Mouse (Mus musculus): ENCODE measurements at regions not wholly inside any gene's neighbourhood (a gene's known extent, or its start where the extent isn't known, plus 50 kb on each side); places are given as distances from the start of the nearest gene placed in this dataset.

DNA sequence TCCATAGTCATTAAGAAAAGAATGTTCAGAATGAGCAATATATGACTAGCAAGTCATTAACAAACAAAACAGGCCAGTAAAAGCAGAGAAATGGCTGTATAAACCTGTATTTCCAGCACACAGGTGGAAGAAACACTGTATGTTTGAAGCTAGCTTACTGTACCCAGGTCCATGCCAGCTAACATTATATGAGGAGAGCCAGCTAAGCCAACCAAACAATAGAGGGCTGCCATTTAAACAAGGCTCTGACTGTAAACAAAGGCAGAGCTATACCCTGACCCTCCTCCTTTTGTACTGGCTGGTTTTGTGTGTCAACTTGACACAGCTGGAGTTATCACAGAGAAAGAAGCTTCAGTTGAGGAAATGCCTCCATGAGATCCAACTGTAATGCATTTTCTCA, 178.6 kb upstream of the Smlr1 start:
- Histone ChIP-seq H3K4me2 (replicated peaks; ENCODE audit: low read depth, low read length) (no peak overlapping the region), H3K27me3 (replicated peaks; ENCODE audit: insufficient read depth, low read length) (no peaks in the 10 kb centered on the region), H3K4me1 (ENCODE audit: insufficient read depth, low read depth, low read length) (no peaks in the 10 kb centered on the region), H3K4me3 (ENCODE audit: low read depth, low read length) (no peak overlapping the region), H3K9ac (replicated peaks; ENCODE audit: low read depth) (no peak overlapping the region), H3K9me3 (ENCODE audit: low read length) (no peaks in the 10 kb centered on the region), H3K36me3 (ENCODE audit: insufficient read depth, low read length) (no peaks in the 10 kb centered on the region), H3K27ac (ENCODE audit: low read length) (no peak overlapping the region)
- TF ChIP-seq CTCF (IDR thresholded peaks at IDR 0.05) (no peak), EP300 (IDR thresholded peaks at IDR 0.05) (no peak)
- DNase-seq (ENCODE audit: low spot score) (no peak), ATAC-seq (no peak)

DNA sequence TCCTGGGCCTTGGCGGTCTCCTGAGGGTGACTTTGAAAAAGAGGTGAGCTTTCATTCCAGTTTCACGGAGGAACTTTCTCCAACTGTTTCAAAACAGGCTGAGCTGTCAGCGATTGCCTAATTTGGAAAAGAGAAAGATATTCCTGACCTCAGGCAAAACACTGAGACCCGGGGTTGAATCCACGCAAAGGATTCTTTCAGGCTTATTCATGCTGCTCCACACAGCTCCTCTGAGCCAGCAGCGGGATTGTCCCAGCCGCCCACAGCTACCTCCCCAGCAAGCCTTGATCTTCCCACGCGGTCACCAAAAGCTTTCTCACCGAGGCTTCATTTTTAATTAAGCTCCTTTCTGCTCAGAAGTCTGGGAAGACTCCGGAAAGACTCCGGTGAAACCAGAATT, 178.0 kb upstream of the Smlr1 start:
- Histone ChIP-seq H3K36me3 (ENCODE audit: insufficient read depth, low read length) (no peaks in the 10 kb centered on the region), H3K9ac (replicated peaks; ENCODE audit: low read depth) (no peak overlapping the region), H3K9me3 (ENCODE audit: low read length) (no peaks in the 10 kb centered on the region), H3K27ac (ENCODE audit: low read length) (no peak overlapping the region), H3K4me3 (ENCODE audit: low read depth, low read length) (no peak overlapping the region), H3K4me2 (replicated peaks; ENCODE audit: low read depth, low read length) (no peak overlapping the region), H3K27me3 (replicated peaks; ENCODE audit: insufficient read depth, low read length) (no peaks in the 10 kb centered on the region), H3K4me1 (ENCODE audit: insufficient read depth, low read depth, low read length) (no peaks in the 10 kb centered on the region)
- ATAC-seq: no peak
- 79% methylated on average over 12 of the region's 12 CpGs for WGBS
- no peak for DNase-seq (ENCODE audit: low spot score)
- TF ChIP-seq CTCF (IDR thresholded peaks at IDR 0.05): no peak
- no peak for TF ChIP-seq EP300 (IDR thresholded peaks at IDR 0.05)

DNA sequence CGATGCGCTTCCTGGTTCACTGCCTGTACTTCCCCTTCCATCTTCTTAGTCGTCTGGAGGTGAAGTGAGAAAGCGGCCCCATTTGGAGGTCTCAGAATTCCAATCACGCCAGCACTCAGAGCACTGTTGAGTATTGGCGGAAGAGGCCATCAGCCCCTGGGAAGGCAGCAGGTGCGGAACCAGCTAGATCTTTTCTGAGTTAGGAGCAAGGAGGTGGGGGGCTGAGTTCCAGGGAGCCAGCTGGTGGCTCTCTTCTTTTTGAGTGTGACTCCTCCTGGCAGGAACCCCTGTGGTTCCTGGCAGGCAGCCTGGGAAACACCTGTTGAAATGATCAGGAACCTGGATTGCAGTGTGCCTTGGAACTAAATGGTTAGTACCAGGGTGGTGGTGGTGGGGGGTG, 171.9 kb upstream of the Smlr1 start:
- DNase-seq (ENCODE audit: low spot score) (peak; percentile 23), ATAC-seq (no peak)
- no peaks in the 10 kb centered on the region for H3K4me1 ChIP-seq (ENCODE audit: insufficient read depth, low read depth, low read length)
- H3K27ac ChIP-seq (ENCODE audit: low read length): no peak overlapping the region
- TF ChIP-seq CTCF (IDR thresholded peaks at IDR 0.05): no peak
- TF ChIP-seq EP300 (IDR thresholded peaks at IDR 0.05): no peak
- no peaks in the 10 kb centered on the region for H3K27me3 ChIP-seq (replicated peaks; ENCODE audit: insufficient read depth, low read length)
- 32% methylated on average over 7 of the region's 7 CpGs for WGBS
- no peak overlapping the region for H3K4me2 ChIP-seq (replicated peaks; ENCODE audit: low read depth, low read length)
- H3K36me3 ChIP-seq (ENCODE audit: insufficient read depth, low read length): no peaks in the 10 kb centered on the region
- no peak overlapping the region for H3K9ac ChIP-seq (replicated peaks; ENCODE audit: low read depth)
- no peaks in the 10 kb centered on the region for H3K9me3 ChIP-seq (ENCODE audit: low read length)
- no peak overlapping the region for H3K4me3 ChIP-seq (ENCODE audit: low read depth, low read length)

DNA sequence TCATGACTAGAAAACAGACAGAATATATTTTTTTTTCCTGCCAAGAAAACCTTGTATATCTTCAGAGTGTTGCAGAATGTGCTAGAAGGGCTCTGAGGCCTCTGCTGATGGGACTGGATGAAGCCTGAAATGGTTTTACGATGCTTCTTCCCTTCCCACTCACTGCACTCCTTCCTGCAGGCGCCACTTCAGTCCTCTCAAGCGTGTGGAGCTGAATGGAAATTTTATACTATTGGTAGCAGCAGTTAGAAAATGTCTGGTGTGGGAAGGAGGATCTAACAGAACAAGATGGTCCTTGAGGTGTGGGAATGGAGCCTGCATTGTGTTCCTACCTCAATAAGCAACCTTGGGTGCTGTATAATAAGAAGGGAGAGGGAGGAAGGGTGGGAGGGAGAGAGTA, 166.1 kb upstream of the Smlr1 start:
- H3K4me1 ChIP-seq (ENCODE audit: insufficient read depth, low read depth, low read length): no peaks in the 10 kb centered on the region
- no peak overlapping the region for H3K4me2 ChIP-seq (replicated peaks; ENCODE audit: low read depth, low read length)
- H3K27me3 ChIP-seq (replicated peaks; ENCODE audit: insufficient read depth, low read length): no peaks in the 10 kb centered on the region
- TF ChIP-seq CTCF (IDR thresholded peaks at IDR 0.05) (no peak), EP300 (IDR thresholded peaks at IDR 0.05) (no peak)
- H3K9me3 ChIP-seq (ENCODE audit: low read length): no peaks in the 10 kb centered on the region
- DNase-seq (ENCODE audit: low spot score) (no peak), ATAC-seq (no peak)
- H3K36me3 ChIP-seq (ENCODE audit: insufficient read depth, low read length): no peaks in the 10 kb centered on the region
- 84% methylated on average over 3 of the region's 3 CpGs for WGBS
- no peak overlapping the region for H3K4me3 ChIP-seq (ENCODE audit: low read depth, low read length)
- H3K9ac ChIP-seq (replicated peaks; ENCODE audit: low read depth): no peak overlapping the region
- no peak overlapping the region for H3K27ac ChIP-seq (ENCODE audit: low read length)

DNA sequence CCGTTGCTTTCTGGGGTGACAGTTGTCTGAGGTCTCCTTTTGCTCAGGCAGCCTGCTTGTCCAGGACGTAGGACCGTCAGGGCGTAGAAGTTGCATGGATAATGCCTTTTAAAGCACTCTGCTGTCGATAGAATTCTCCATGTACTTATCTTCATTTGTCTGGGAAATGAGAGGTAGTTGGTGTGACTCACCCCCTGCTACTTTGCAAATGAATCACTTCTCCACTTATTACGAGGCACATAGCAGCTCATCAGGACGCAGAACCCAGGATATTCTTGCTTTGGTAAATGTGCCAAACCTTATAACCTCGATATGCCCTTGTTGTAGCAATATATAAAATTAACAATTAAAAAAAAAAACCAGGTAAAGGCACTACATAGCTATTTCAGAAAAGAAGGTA, 159.7 kb upstream of the Smlr1 start:
- 71% methylated on average over 8 of the region's 8 CpGs for WGBS

DNA sequence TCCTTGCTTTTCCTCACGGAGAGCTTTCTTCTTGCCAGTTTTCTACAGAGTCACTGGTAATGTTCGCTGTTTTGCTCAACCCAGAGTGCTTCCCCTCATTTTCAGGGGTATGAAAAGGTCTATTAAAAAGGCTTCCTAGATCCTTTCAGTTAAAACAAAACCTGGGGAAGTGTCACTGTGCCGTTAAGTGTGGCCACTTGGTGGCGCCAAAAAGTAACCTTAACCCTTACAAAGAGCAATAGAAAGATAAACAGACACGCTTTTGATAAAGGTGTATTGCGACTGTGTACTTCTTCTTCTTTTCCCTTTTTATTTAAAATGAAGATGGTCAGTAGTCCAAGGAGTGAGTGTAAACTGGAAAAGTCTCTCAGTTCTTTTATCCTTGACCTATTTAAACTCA, 145.2 kb upstream of the Smlr1 start:
- Histone ChIP-seq H3K9me3 (ENCODE audit: low read length) (no peaks in the 10 kb centered on the region), H3K27ac (ENCODE audit: low read length) (no peak overlapping the region), H3K4me3 (ENCODE audit: low read depth, low read length) (no peak overlapping the region), H3K27me3 (replicated peaks; ENCODE audit: insufficient read depth, low read length) (no peaks in the 10 kb centered on the region), H3K4me2 (replicated peaks; ENCODE audit: low read depth, low read length) (no peak overlapping the region), H3K9ac (replicated peaks; ENCODE audit: low read depth) (no peak overlapping the region), H3K36me3 (ENCODE audit: insufficient read depth, low read length) (no peaks in the 10 kb centered on the region), H3K4me1 (ENCODE audit: insufficient read depth, low read depth, low read length) (no peaks in the 10 kb centered on the region)
- no peak for ATAC-seq
- TF ChIP-seq EP300 (IDR thresholded peaks at IDR 0.05) (no peak), CTCF (IDR thresholded peaks at IDR 0.05) (peak; percentile 80)
- peak; percentile 55 for DNase-seq (ENCODE audit: low spot score)
- 7% methylated on average over 6 of the region's 6 CpGs for WGBS

More for the DNA sequence above, 159.7 kb upstream of the Smlr1 start:
- H3K9me3 ChIP-seq (ENCODE audit: low read length): no peaks in the 10 kb centered on the region
- no peaks in the 10 kb centered on the region for H3K36me3 ChIP-seq (ENCODE audit: insufficient read depth, low read length)
- H3K4me2 ChIP-seq (replicated peaks; ENCODE audit: low read depth, low read length): no peak overlapping the region
- no peak overlapping the region for H3K4me3 ChIP-seq (ENCODE audit: low read depth, low read length)
- TF ChIP-seq EP300 (IDR thresholded peaks at IDR 0.05) (no peak), CTCF (IDR thresholded peaks at IDR 0.05) (no peak)
- no peaks in the 10 kb centered on the region for H3K27me3 ChIP-seq (replicated peaks; ENCODE audit: insufficient read depth, low read length)
- no peak for ATAC-seq
- no peak overlapping the region for H3K9ac ChIP-seq (replicated peaks; ENCODE audit: low read depth)
- DNase-seq (ENCODE audit: low spot score): no peak
- no peak overlapping the region for H3K27ac ChIP-seq (ENCODE audit: low read length)
- H3K4me1 ChIP-seq (ENCODE audit: insufficient read depth, low read depth, low read length): no peaks in the 10 kb centered on the region

DNA sequence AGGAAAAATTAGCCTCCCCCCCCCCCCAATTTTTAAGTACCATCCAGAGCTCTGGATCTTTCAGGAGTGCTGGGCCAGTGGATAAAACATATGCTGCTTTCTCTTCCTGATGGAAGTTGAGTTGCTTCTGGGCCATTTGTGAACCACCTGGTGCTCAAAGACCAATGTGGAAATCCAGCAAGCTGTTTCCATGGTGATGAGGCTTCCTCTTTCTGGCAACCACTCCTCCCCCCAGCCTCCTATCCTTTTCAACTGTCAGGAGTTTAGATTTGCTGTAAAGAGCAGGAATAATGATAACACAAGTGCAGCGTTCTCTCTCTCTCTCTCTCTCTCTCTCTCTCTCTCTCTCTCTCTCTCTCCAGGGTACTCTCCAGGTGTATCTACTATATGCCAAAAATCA, 141.8 kb upstream of the Smlr1 start:
- WGBS: 17% methylated on average over 1 of the region's 1 CpGs
- no peak for DNase-seq (ENCODE audit: low spot score)
- Histone ChIP-seq H3K4me2 (replicated peaks; ENCODE audit: low read depth, low read length) (no peak overlapping the region), H3K9ac (replicated peaks; ENCODE audit: low read depth) (no peak overlapping the region), H3K4me3 (ENCODE audit: low read depth, low read length) (no peak overlapping the region), H3K27me3 (replicated peaks; ENCODE audit: insufficient read depth, low read length) (no peaks in the 10 kb centered on the region), H3K4me1 (ENCODE audit: insufficient read depth, low read depth, low read length) (no peaks in the 10 kb centered on the region), H3K36me3 (ENCODE audit: insufficient read depth, low read length) (no peaks in the 10 kb centered on the region), H3K27ac (ENCODE audit: low read length) (no peak overlapping the region), H3K9me3 (ENCODE audit: low read length) (no peaks in the 10 kb centered on the region)
- TF ChIP-seq EP300 (IDR thresholded peaks at IDR 0.05) (no peak), CTCF (IDR thresholded peaks at IDR 0.05) (no peak)
- ATAC-seq: no peak
